Mouse (Mus musculus) stomach, embryonic 14.5 days (tissue): Measurements from ENCODE around the gene Phf1. TPM values are rescaled to one million over a fixed set of nuclear protein-coding genes. Genes with fewer than 3 reads are reported as not detected.
"Not testable (repeated sequence)": the region's sequence is repeated elsewhere in the genome, so short reads cannot be mapped to it uniquely, and the experiment has no call there.

ENCODE experiments used
- ATAC-seq: fragments of 200-750 bp; cut with Nextera tagmentation; 2 replicates; pipeline ENCODE4 v1.8.0; 2017; ENCODE audit warnings: low read depth, moderate TSS enrichment; ENCODE audit not compliant: insufficient number of reproducible peaks, insufficient read depth, low FRiP score
- H3K27ac ChIP-seq: fragments of 300-500 bp; sonication (generic); 2 replicates; pipeline ENCODE4 v1.5.1; 2014; ENCODE audit warnings: mild to moderate bottlenecking, low read length, moderate library complexity, mixed read lengths
- H3K27me3 ChIP-seq: fragments of 300-500 bp; sonication (generic); 2 replicates; pipeline ENCODE4 v1.6.1; 2014; ENCODE audit warnings: low read length, control low read depth, mixed read lengths; ENCODE audit not compliant: control insufficient read depth, insufficient read depth
- H3K36me3 ChIP-seq: fragments of 300-500 bp; sonication (generic); 2 replicates; pipeline ENCODE4 v1.6.1; 2014; ENCODE audit warnings: mild to moderate bottlenecking, control low read depth, low read length, moderate library complexity, mixed read lengths; ENCODE audit not compliant: control insufficient read depth, insufficient read depth
- H3K4me1 ChIP-seq: fragments of 300-500 bp; sonication (generic); 2 replicates; pipeline ENCODE4 v1.6.1; 2014; ENCODE audit warnings: low read length, control low read depth, mixed read lengths; ENCODE audit not compliant: control insufficient read depth, insufficient read depth
- H3K4me2 ChIP-seq: fragments of 300-500 bp; sonication (generic); replicated peaks from 2 replicates; pipeline ENCODE4 v1.6.1; 2014; ENCODE audit warnings: low read depth, low read length, control low read depth
- H3K4me3 ChIP-seq: fragments of 300-500 bp; sonication (generic); 2 replicates; pipeline ENCODE4 v1.5.1; 2014; ENCODE audit warnings: low read depth, low read length, control low read depth
- H3K9ac ChIP-seq: fragments of 300-500 bp; sonication (generic); replicated peaks from 2 replicates; pipeline ENCODE4 v1.6.1; 2014; ENCODE audit warnings: low read depth, mild to moderate bottlenecking, control low read depth, low read length, moderate library complexity, mixed read lengths
- H3K9me3 ChIP-seq: fragments of 300-500 bp; sonication (generic); 2 replicates; pipeline ENCODE4 v1.6.1; 2016; ENCODE audit warnings: low read depth, low read length, control low read depth; ENCODE audit not compliant: control insufficient read depth
- WGBS: fragments of 180-500 bp; shearing (Covaris S2); extraction: QIAGEN DNeasy Blood & Tissue Kit; methylation state at CpG from one replicate; pipeline ENCODE4 v1.1.7; 2014; 5-methylcytosine and 5-hydroxymethylcytosine counted together
- polyA plus RNA-seq: library from polyadenylated mRNA; unstranded; fragments of >200 nt; fragmentation: Nextera tagmentation; extraction: Ambion mirVana; gene quantifications from 2 replicates; pipeline ENCODE4 v1.2.1, GENCODE M21; 2014

Gene Phf1
- polyA plus RNA-seq, 1 experiment from 2014 or later = 8.9 TPM

- 78% methylated on average over 6 of the region's 6 CpGs for WGBS
- no peak for ATAC-seq
- Histone ChIP-seq H3K4me2 (no peak overlapping the region), H3K4me1 (peaks cover 4% of the 10 kb centered on the region; the same call in 1 of the 2 replicates), H3K4me3 (no peak overlapping the region), H3K27me3 (no peaks in the 10 kb centered on the region), H3K9me3 (no peaks in the 10 kb centered on the region), H3K36me3 (no peaks in the 10 kb centered on the region), H3K9ac (no peak overlapping the region), H3K27ac (no peak overlapping the region)
Measured at GRCm38 (mm10) chr17:26894342-26894741, 38.5 kb upstream of the Phf1 start.

DNA sequence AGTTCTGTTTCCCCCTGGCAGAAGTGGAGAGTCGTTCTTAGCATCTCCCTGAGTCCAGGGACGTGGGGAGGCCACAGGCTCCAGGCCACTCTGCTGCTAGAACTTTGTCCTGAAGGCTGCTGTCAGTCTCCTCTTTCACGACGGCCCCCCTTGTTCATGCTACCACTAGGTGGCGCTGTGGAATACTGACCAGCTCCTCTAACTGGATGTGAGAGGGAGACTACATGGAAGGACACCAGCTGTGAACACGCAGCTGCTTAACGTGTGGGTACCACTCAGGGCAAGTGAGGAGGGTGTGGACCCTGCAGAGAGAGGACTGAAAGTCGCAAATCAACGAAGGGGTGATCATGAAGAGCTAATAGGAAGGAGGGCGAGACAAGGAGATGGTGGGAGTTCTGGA, 37.3 kb upstream of the Phf1 start:
- 16% methylated on average over 10 of the region's 10 CpGs for WGBS
- H3K4me1 ChIP-seq = peaks cover 4% of the 10 kb centered on the region; the same call in 1 of the 2 replicates
- H3K27me3 ChIP-seq = no peaks in the 10 kb centered on the region
- H3K4me2 ChIP-seq = no peak overlapping the region
- H3K36me3 ChIP-seq = no peaks in the 10 kb centered on the region
- H3K27ac ChIP-seq = no peak overlapping the region
- no peak overlapping the region for H3K4me3 ChIP-seq
- ATAC-seq = no peak
- no peak overlapping the region for H3K9ac ChIP-seq
- H3K9me3 ChIP-seq = no peaks in the 10 kb centered on the region

DNA sequence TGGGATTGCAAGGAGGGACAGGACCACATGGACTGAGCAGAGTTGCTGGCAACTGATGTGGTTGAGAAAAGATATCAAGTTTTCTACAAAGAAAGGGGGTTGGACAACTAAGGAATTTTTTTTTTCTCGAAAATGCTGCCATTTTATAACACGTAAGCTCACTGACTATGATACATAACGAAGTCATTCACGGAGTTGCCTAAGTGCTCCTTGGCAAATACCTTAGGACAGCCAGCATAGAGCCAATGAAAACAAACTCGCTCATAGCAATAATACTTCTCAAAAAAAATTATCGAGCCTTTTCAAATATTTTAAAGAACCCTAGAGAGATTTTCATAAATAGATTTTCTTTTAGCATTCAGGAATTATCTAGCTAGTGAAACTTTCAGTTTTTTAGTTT, 31.9 kb upstream of the Phf1 start:
- 79% methylated on average over 6 of the region's 6 CpGs for WGBS
- ATAC-seq = no peak

DNA sequence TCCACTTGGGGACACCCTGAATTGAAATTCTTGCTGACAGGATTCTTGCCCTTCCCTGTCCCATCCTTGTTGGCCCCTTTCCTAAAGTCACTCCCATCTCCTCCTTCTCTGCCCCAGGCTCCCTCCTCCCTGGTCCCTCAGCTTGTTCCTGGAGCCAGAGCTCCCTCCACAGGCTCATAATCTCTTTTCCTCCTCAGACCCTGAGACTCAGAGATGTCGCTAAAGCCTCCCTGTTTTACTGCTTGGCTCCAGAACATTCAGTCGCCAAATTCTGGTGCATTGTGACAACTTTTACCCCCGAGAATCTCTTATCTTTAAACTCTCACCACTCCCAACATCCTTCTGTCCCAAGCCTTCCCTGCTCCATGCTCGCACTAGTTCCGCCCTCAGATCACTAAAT, 28.5 kb upstream of the Phf1 start:
- H3K27me3 ChIP-seq = no peaks in the 10 kb centered on the region
- 58% methylated on average over 5 of the region's 5 CpGs for WGBS
- no peak for ATAC-seq

More for the DNA sequence above, 31.9 kb upstream of the Phf1 start:
- Histone ChIP-seq H3K4me2 (no peak overlapping the region), H3K36me3 (no peaks in the 10 kb centered on the region), H3K27ac (no peak overlapping the region), H3K9me3 (no peaks in the 10 kb centered on the region), H3K4me3 (no peak overlapping the region), H3K27me3 (no peaks in the 10 kb centered on the region), H3K4me1 (no peaks in the 10 kb centered on the region), H3K9ac (no peak overlapping the region)

GRCm38 (mm10) chr17:26907506-26907905, 25.3 kb upstream of the Phf1 start:
- not testable (repeated sequence) for H3K4me3 ChIP-seq, H3K27me3 ChIP-seq, H3K9me3 ChIP-seq, H3K27ac ChIP-seq, H3K4me2 ChIP-seq, ATAC-seq, H3K9ac ChIP-seq, H3K36me3 ChIP-seq, H3K4me1 ChIP-seq
- 92% methylated on average over 14 of the region's 15 CpGs for WGBS

More for the DNA sequence above, 28.5 kb upstream of the Phf1 start:
- Histone ChIP-seq H3K27ac (no peak overlapping the region), H3K9ac (no peak overlapping the region), H3K36me3 (no peaks in the 10 kb centered on the region), H3K9me3 (0 out of 2 replicates have a peak, but pooled peaks cover 2% of the 10 kb centered on the region), H3K4me3 (no peak overlapping the region), H3K4me2 (no peak overlapping the region), H3K4me1 (no peaks in the 10 kb centered on the region)

GRCm38 (mm10) chr17:26915248-26915647, 17.6 kb upstream of the Phf1 start:
- no peak overlapping the region for H3K9ac ChIP-seq
- H3K4me3 ChIP-seq = no peak overlapping the region
- no peaks in the 10 kb centered on the region for H3K4me1 ChIP-seq
- H3K27me3 ChIP-seq = no peaks in the 10 kb centered on the region
- H3K4me2 ChIP-seq = no peak overlapping the region
- H3K36me3 ChIP-seq = no peaks in the 10 kb centered on the region
- WGBS = 41% methylated on average over 1 of the region's 1 CpGs
- no peaks in the 10 kb centered on the region for H3K9me3 ChIP-seq
- H3K27ac ChIP-seq = no peak overlapping the region
- ATAC-seq = no peak

GRCm38 (mm10) chr17:26916711-26917482, 16.0 kb upstream of the Phf1 start, which contains the start of gene Kifc5b:
TSS of gene Kifc5b (plus strand) at chr17:26917091.
- peak within 1 kb of the TSS; percentile 61; the same call in 1 of the 2 replicates for H3K27ac ChIP-seq
- WGBS = under 1% methylated on average over 60 of the region's 72 CpGs
- H3K4me1 ChIP-seq = no peaks in the 10 kb centered on the region

DNA sequence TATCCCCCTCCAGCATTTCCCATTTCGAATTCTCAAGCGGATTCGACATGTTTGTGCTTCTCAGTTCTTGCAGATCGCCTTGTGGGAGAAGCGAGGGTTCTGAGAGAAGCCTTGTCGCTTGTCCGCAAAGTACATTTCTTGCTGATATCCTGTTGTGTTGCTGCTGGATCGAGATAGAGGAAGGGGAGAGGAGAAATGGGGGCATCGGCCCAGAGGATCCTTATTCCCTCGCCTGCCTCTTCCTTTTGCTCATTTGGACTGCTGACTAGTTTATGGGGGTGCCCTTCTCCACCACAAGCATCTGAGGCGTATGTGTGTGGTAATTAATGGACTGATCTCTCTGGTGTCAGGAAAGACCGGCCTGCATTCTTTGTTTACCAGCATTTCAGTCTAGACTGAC, 15.3 kb upstream of the Phf1 start:
- WGBS = 2% methylated on average over 12 of the region's 12 CpGs
- H3K9me3 ChIP-seq, H3K36me3 ChIP-seq, H3K27ac ChIP-seq, ATAC-seq, H3K27me3 ChIP-seq, H3K4me1 ChIP-seq: not testable (repeated sequence)
- peak overlapping the region; percentile 63 for H3K4me3 ChIP-seq
- H3K9ac ChIP-seq = peak overlapping the region; percentile 48
- H3K4me2 ChIP-seq = peak overlapping the region; percentile 51

More at GRCm38 (mm10) chr17:26916711-26917482, 16.0 kb upstream of the Phf1 start, which contains the start of gene Kifc5b:
- no peaks in the 10 kb centered on the region for H3K9me3 ChIP-seq
- H3K27me3 ChIP-seq = no peaks in the 10 kb centered on the region
- peak within 1 kb of the TSS; percentile 63 for H3K4me3 ChIP-seq
- H3K36me3 ChIP-seq = no peaks in the 10 kb centered on the region
- H3K9ac ChIP-seq = peak within 1 kb of the TSS; percentile 48
- peak; percentile 99 for ATAC-seq
- H3K4me2 ChIP-seq = peak within 1 kb of the TSS; percentile 51
